Mouse (Mus musculus) central nervous system, embryonic 18 days (tissue): ENCODE measurements around the gene Gm8220. TPM values are rescaled to one million over a fixed set of nuclear protein-coding genes. Genes with fewer than 3 reads are reported as not detected.

Experiments used
- polyA plus RNA-seq: library from polyadenylated mRNA; depleted of rRNA; stranded (reverse); fragments of >200 nt; gene quantifications from 2 replicates; pipeline ENCODE4 v1.2.3, GENCODE M21; 2012; rRNA removed

Gm8220 gene
- not detected in 2 replicates for polyA plus RNA-seq

GRCm38 (mm10) chr14:44285280-44285679, at the start of gene Gm8220:
Gm8220 (plus strand) TSS chr14:44285580.

DNA sequence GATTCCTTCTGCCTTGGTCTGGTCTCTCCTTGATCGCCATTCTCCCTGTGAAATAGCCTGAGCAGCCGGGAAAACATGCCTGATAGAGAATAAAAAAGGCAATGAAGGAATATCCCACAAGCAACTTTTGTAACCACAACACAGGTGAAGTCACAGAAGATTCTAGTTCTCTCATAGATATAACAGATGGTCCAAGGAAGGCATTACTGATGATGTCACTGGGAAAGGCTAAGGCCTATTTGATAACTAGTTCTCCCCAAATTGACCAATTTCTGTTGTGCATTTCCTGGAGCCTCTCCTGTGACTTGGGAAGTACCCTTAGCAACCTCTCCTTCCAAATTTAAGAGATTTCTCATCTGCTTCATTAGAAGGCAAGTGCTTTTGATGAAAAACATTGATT, 53.1 kb downstream of the Gm8220 start, which contains the start of gene Gm5930:
Gm5930 (minus strand) TSS at position 101 of the 400 bp plus-strand sequence.

Other genes starting within 250 kb of the Gm8220 start
- gene Ear2, start 182.9 kb upstream of the Gm8220 start, polyA plus RNA-seq, result 0.13 TPM in 1 of 2 replicates, not detected in the other
- gene Gm3327, start 161.7 kb upstream of the Gm8220 start, polyA plus RNA-seq, result not detected in 2 replicates
- gene Gm8212, start 87.9 kb upstream of the Gm8220 start, polyA plus RNA-seq, result not detected in 2 replicates
- not detected in 2 replicates for gene 4930503E14Rik, start 72.3 kb upstream of the Gm8220 start, polyA plus RNA-seq
- not detected in 2 replicates for gene Gm5930, start 53.0 kb downstream of the Gm8220 start, polyA plus RNA-seq
- not detected in 2 replicates for gene Gm8229, start 79.8 kb downstream of the Gm8220 start, polyA plus RNA-seq
- gene Gm3371, start 125.1 kb downstream of the Gm8220 start, polyA plus RNA-seq, result not detected in 2 replicates
- not detected in 2 replicates for gene Gm8232, start 148.1 kb downstream of the Gm8220 start, polyA plus RNA-seq
- not detected in 2 replicates for gene BC061237, start 206.9 kb downstream of the Gm8220 start, polyA plus RNA-seq
- not detected in 2 replicates for gene Gm17093, start 232.7 kb downstream of the Gm8220 start, polyA plus RNA-seq